Mouse (Mus musculus): ENCODE measurements around the gene Col1a1. TPM values are rescaled to one million over a fixed set of nuclear protein-coding genes. Genes with fewer than 3 reads are reported as not detected.

Gene Col1a1
- polyA plus RNA-seq, 1 experiment from 2014 or later: 905 TPM

GRCm38 (mm10) chr11:94991641-94992479 is 55.8 kb downstream of the Col1a1 start:
- DNase-seq (ENCODE audit: low spot score) (peak; percentile 74), ATAC-seq (replicated peaks; ENCODE audit: low FRiP score, low TSS enrichment, low read depth) (no peak)
- Histone ChIP-seq H3K9me3 (ENCODE audit: control insufficient read depth, low read length) (no peaks in the 10 kb centered on the region), H3K4me3 (ENCODE audit: low read depth, low read length) (peak overlapping the region; percentile 88), H3K4me2 (ENCODE audit: low read length) (peak overlapping the region; percentile 98), H3K27me3 (replicated peaks; ENCODE audit: control insufficient read depth, insufficient read depth, low read length) (no peaks in the 10 kb centered on the region), H3K27ac (ENCODE audit: low read depth) (peak overlapping the region; percentile 81), H3K4me1 (replicated peaks; ENCODE audit: control insufficient read depth, insufficient read depth, low read length) (peaks cover 57% of the 10 kb centered on the region), H3K9ac (ENCODE audit: low read length) (peak overlapping the region; percentile 86), H3K36me3 (ENCODE audit: control insufficient read depth, insufficient read depth, low read length) (peaks cover 19% of the 10 kb centered on the region)
- WGBS: under 1% methylated on average over 92 of the region's 99 CpGs

- Histone ChIP-seq H3K36me3 (ENCODE audit: control insufficient read depth, insufficient read depth, low read length) (peaks cover 24% of the 10 kb centered on the region), H3K27me3 (replicated peaks; ENCODE audit: control insufficient read depth, insufficient read depth, low read length) (no peaks in the 10 kb centered on the region), H3K9ac (ENCODE audit: low read length) (peak overlapping the region; percentile 86), H3K4me3 (ENCODE audit: low read depth, low read length) (peak overlapping the region; percentile 88), H3K27ac (ENCODE audit: low read depth) (peak overlapping the region; percentile 81; the same call in 1 of the 2 replicates), H3K9me3 (ENCODE audit: control insufficient read depth, low read length) (no peaks in the 10 kb centered on the region), H3K4me2 (ENCODE audit: low read length) (peak overlapping the region; percentile 98), H3K4me1 (replicated peaks; ENCODE audit: control insufficient read depth, insufficient read depth, low read length) (peaks cover 57% of the 10 kb centered on the region)
- DNase-seq (ENCODE audit: low spot score): no peak
- no peak for ATAC-seq (replicated peaks; ENCODE audit: low FRiP score, low TSS enrichment, low read depth)
- 2% methylated on average over 20 of the region's 20 CpGs for WGBS
Measured at GRCm38 (mm10) chr11:94992480-94992753, 56.4 kb downstream of the Col1a1 start.

GRCm38 (mm10) chr11:94992754-94993606 is 57.0 kb downstream of the Col1a1 start:
- ATAC-seq (replicated peaks; ENCODE audit: low FRiP score, low TSS enrichment, low read depth) (0 out of 2 replicates have a peak, but pooled peaks have one; percentile 6), DNase-seq (ENCODE audit: low spot score) (peak; percentile 75)
- peaks cover 30% of the 10 kb centered on the region for H3K36me3 ChIP-seq (ENCODE audit: control insufficient read depth, insufficient read depth, low read length)
- peaks cover 57% of the 10 kb centered on the region for H3K4me1 ChIP-seq (replicated peaks; ENCODE audit: control insufficient read depth, insufficient read depth, low read length)
- peak overlapping the region; percentile 88 for H3K4me3 ChIP-seq (ENCODE audit: low read depth, low read length)
- no peaks in the 10 kb centered on the region for H3K9me3 ChIP-seq (ENCODE audit: control insufficient read depth, low read length)
- WGBS: 2% methylated on average over 22 of the region's 22 CpGs
- H3K4me2 ChIP-seq (ENCODE audit: low read length): peak overlapping the region; percentile 98
- peak overlapping the region; percentile 86 for H3K9ac ChIP-seq (ENCODE audit: low read length)
- H3K27me3 ChIP-seq (replicated peaks; ENCODE audit: control insufficient read depth, insufficient read depth, low read length): no peaks in the 10 kb centered on the region
- peak overlapping the region; percentile 81; the same call in 1 of the 2 replicates for H3K27ac ChIP-seq (ENCODE audit: low read depth)

GRCm38 (mm10) chr11:94994208-94994814 is 58.3 kb downstream of the Col1a1 start:
- DNase-seq (ENCODE audit: low spot score) (no peak), ATAC-seq (replicated peaks; ENCODE audit: low FRiP score, low TSS enrichment, low read depth) (no peak)
- H3K9ac ChIP-seq (ENCODE audit: low read length): peak overlapping the region; percentile 47
- H3K9me3 ChIP-seq (ENCODE audit: control insufficient read depth, low read length): no peaks in the 10 kb centered on the region
- no peaks in the 10 kb centered on the region for H3K27me3 ChIP-seq (replicated peaks; ENCODE audit: control insufficient read depth, insufficient read depth, low read length)
- peaks cover 43% of the 10 kb centered on the region for H3K36me3 ChIP-seq (ENCODE audit: control insufficient read depth, insufficient read depth, low read length)
- peaks cover 48% of the 10 kb centered on the region for H3K4me1 ChIP-seq (replicated peaks; ENCODE audit: control insufficient read depth, insufficient read depth, low read length)
- peak overlapping the region; percentile 88 for H3K4me3 ChIP-seq (ENCODE audit: low read depth, low read length)
- no peak overlapping the region for H3K27ac ChIP-seq (ENCODE audit: low read depth)
- peak overlapping the region; percentile 98 for H3K4me2 ChIP-seq (ENCODE audit: low read length)
- WGBS: 38% methylated on average over 10 of the region's 10 CpGs

- H3K4me1 ChIP-seq (replicated peaks; ENCODE audit: control insufficient read depth, insufficient read depth, low read length): peaks cover 44% of the 10 kb centered on the region
Measured at GRCm38 (mm10) chr11:94994947-94995772, 59.1 kb downstream of the Col1a1 start.

GRCm38 (mm10) chr11:94996101-94996500 is 60.1 kb downstream of the Col1a1 start:
- Histone ChIP-seq H3K4me2 (ENCODE audit: low read length) (no peak overlapping the region), H3K4me1 (replicated peaks; ENCODE audit: control insufficient read depth, insufficient read depth, low read length) (peaks cover 48% of the 10 kb centered on the region), H3K36me3 (ENCODE audit: control insufficient read depth, insufficient read depth, low read length) (peaks cover 57% of the 10 kb centered on the region), H3K9ac (ENCODE audit: low read length) (no peak overlapping the region), H3K27me3 (replicated peaks; ENCODE audit: control insufficient read depth, insufficient read depth, low read length) (no peaks in the 10 kb centered on the region), H3K9me3 (ENCODE audit: control insufficient read depth, low read length) (no peaks in the 10 kb centered on the region), H3K27ac (ENCODE audit: low read depth) (no peak overlapping the region), H3K4me3 (ENCODE audit: low read depth, low read length) (no peak overlapping the region)
- DNase-seq (ENCODE audit: low spot score) (no peak), ATAC-seq (replicated peaks; ENCODE audit: low FRiP score, low TSS enrichment, low read depth) (no peak)
- WGBS: 79% methylated on average over 8 of the region's 8 CpGs

More at GRCm38 (mm10) chr11:94994947-94995772, 59.1 kb downstream of the Col1a1 start:
- H3K27me3 ChIP-seq (replicated peaks; ENCODE audit: control insufficient read depth, insufficient read depth, low read length): no peaks in the 10 kb centered on the region
- H3K4me3 ChIP-seq (ENCODE audit: low read depth, low read length): 0 out of 2 replicates have a peak overlapping the region, but pooled peaks have one; percentile 88
- H3K4me2 ChIP-seq (ENCODE audit: low read length): peak overlapping the region; percentile 98
- ATAC-seq (replicated peaks; ENCODE audit: low FRiP score, low TSS enrichment, low read depth) (no peak), DNase-seq (ENCODE audit: low spot score) (no peak)
- H3K9ac ChIP-seq (ENCODE audit: low read length): peak overlapping the region; percentile 47; the same call in 1 of the 2 replicates
- WGBS: 81% methylated on average over 11 of the region's 11 CpGs
- no peaks in the 10 kb centered on the region for H3K9me3 ChIP-seq (ENCODE audit: control insufficient read depth, low read length)
- H3K27ac ChIP-seq (ENCODE audit: low read depth): no peak overlapping the region
- H3K36me3 ChIP-seq (ENCODE audit: control insufficient read depth, insufficient read depth, low read length): peaks cover 52% of the 10 kb centered on the region

GRCm38 (mm10) chr11:94996984-94997383 is 61.0 kb downstream of the Col1a1 start:
- Histone ChIP-seq H3K36me3 (ENCODE audit: control insufficient read depth, insufficient read depth, low read length) (peaks cover 65% of the 10 kb centered on the region), H3K4me2 (ENCODE audit: low read length) (no peak overlapping the region), H3K4me1 (replicated peaks; ENCODE audit: control insufficient read depth, insufficient read depth, low read length) (peaks cover 48% of the 10 kb centered on the region), H3K9ac (ENCODE audit: low read length) (no peak overlapping the region), H3K27ac (ENCODE audit: low read depth) (no peak overlapping the region), H3K27me3 (replicated peaks; ENCODE audit: control insufficient read depth, insufficient read depth, low read length) (no peaks in the 10 kb centered on the region), H3K4me3 (ENCODE audit: low read depth, low read length) (no peak overlapping the region), H3K9me3 (ENCODE audit: control insufficient read depth, low read length) (no peaks in the 10 kb centered on the region)
- DNase-seq (ENCODE audit: low spot score) (no peak), ATAC-seq (replicated peaks; ENCODE audit: low FRiP score, low TSS enrichment, low read depth) (no peak)
- 90% methylated on average over 6 of the region's 6 CpGs for WGBS

All from intestine, embryonic 14.5 days (tissue).